Mouse (Mus musculus) neutrophil, adult 83 days (primary cell): ENCODE results near the gene Map3k11. TPM values are rescaled to one million over a fixed set of nuclear protein-coding genes. Genes with fewer than 3 reads are reported as not detected.

Source experiments
- total RNA-seq, 2 experiments: library from RNA; stranded (reverse); gene quantifications; one replicate each; pipeline ENCODE4 v1.2.4; 2023

The Map3k11 gene
- 10 to 100 TPM; 80.6 to 97.7 TPM for total RNA-seq

GRCm38 (mm10) chr19:5688200-5689087 is at the start of gene Map3k11, which contains the start of gene Pcnx3:
Map3k11 (plus strand) TSS chr19:5688742.
Pcnx3 (minus strand) TSS chr19:5688908.

GRCm38 (mm10) chr19:5662981-5663913 is 25.3 kb upstream of the Map3k11 start, which contains the start of gene Sipa1:
Sipa1 (minus strand) TSS chr19:5663707.

DNA sequence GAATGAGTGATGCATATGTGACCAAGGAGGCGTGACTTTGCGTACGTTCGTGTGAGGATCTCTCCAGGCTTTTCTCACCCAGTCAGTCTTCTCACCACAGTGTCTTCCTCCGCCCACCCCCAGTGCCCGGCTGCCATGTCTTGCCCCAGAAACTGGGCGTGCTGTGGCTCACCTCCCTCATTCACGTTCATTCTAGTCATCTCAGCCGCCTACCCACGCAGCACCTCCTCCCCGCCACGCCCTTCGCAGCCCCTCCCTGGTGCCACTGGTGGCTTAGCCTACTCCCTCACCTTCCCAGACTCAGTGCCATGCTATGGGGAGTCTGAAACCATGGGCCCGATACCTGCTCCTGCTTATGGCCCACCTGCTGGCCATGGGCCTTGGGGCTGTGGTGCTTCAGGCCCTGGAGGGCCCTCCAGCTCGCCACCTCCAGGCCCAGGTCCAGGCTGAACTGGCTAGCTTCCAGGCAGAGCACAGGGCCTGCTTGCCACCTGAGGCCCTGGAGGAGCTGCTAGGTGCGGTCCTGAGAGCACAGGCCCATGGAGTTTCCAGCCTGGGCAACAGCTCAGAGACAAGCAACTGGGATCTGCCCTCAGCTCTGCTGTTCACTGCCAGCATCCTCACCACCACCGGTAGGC is 15.7 kb downstream of the Map3k11 start, which contains the start of gene Kcnk7:
Gene Kcnk7 (plus strand): TSS at position 205 of the 638 bp plus-strand sequence.

DNA sequence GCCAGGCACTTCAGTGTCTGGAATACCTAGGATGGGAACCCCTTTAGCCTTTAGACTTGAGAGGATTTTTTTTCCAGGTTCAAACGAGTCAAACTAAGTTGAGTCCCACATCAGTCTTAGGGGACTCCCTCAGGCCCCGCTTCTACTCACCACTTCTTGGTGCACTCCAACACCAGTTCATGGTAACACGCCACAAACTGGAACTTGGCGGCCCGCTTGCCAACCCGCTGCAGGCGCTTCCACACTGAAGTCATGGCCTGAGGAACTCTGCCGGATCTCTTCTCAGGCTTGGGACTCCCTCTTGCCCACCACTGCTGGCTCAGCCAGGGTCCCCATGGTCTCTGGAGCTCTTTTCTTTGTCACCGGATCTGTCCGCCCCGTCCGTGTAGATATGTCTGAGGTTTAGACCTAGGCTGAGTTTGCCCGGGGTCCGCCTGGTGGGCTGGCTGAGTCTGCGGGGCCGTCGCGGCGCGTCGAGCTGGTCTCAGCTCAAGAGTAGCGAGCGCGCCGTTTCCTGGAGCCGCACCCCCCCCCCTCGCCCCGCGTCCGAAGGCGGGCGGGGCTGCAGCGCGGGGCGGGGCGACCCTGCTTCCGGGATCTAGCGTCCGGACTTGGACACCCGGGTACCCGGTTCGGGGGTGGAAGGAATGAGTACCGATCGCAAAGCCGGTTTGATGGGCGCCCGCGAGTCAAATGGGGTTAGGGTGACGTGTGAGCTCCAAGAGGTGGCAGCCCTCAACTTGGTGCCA is 37.4 kb downstream of the Map3k11 start, which contains the start of gene Ehbp1l1:
Gene Ehbp1l1 (minus strand): TSS at position 551 of the 749 bp plus-strand sequence.

GRCm38 (mm10) chr19:5729444-5729815 is 40.9 kb downstream of the Map3k11 start, which contains the start of gene Fam89b:
Fam89b (minus strand) TSS chr19:5729653.

DNA sequence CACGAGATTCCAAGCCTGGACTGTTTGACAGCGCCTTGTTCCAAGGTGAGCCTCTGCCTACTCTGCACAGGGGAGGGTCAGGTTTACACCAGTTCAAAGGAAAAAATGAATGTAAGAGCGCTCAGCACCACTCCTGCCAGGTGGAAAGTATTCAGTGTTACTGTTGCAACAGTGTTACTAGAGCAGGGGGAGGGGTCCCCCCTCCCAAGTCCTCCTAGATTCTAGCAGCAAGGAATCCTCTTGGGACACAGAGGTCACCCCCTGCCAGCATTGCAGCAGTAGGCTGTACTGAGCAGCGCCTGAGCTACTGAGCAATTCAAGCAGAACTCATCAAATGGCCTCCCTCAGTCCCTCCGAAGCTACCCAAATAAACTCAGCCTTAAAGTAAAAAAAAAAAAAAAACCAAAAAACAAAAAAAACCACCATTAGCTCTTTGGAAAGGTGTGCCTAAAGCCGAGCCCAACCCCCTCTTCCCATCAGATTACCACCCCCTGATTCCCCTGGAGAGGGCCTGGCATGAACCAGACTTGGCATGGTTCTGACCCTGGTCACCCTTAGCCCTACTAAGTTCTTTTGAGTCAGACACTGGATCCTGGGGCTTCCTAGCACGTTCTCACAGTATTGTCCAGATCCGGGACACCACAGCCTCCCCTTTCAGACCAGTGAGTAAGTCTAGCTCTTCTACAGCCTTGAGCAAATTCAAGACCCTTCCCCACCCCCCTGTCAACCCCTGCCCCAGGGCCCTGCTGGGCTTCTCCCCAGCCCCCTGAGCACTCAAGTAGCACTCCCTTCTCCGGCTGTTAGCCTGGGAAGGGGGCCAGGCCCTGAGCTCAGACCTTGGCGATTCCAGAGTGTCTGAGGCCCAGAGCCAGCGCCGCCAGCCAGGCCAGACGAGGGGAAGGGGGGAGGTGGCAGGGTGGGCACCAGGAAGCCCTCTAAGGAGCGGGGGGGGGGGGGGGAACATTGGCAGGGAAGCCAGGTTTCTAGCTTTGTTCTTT is 52.1 kb downstream of the Map3k11 start, which contains the start of gene Ltbp3:
Gene Ltbp3 (plus strand): TSS at position 585 of the 998 bp plus-strand sequence.

Other genes with a start within 250 kb of the Map3k11 start
- 10 to 100 TPM; 37.1 to 40.2 TPM for gene Fosl1, start 241.2 kb upstream of the Map3k11 start, total RNA-seq
- 1 to 10 TPM; 1.6 TPM for gene Ccdc85b, start 230.8 kb upstream of the Map3k11 start, total RNA-seq
- 10 to 100 TPM; 47.8 to 53.1 TPM for gene Fibp, start 228.1 kb upstream of the Map3k11 start, total RNA-seq
- gene Ctsw, start 220.2 kb upstream of the Map3k11 start, total RNA-seq = not detected
- 1 to 10 TPM in 1 of 2 experiments, under 1 TPM in 1; 0.53 to 1.8 TPM for gene Efemp2, start 214.8 kb upstream of the Map3k11 start, total RNA-seq
- gene Mus81, start 200.3 kb upstream of the Map3k11 start, total RNA-seq = 10 to 100 TPM; 17.1 to 18.7 TPM
- gene Cfl1, start 198.3 kb upstream of the Map3k11 start, total RNA-seq = 1,000 to 10,000 TPM; 1,642 to 1,678 TPM
- 1 to 10 TPM; 1.2 to 1.4 TPM for gene 1700020D05Rik, start 185.0 kb upstream of the Map3k11 start, total RNA-seq
- gene Snx32, start 178.2 kb upstream of the Map3k11 start, total RNA-seq = 1 to 10 TPM; 6.2 to 6.6 TPM
- under 1 TPM in 1 of 2 experiments, not detected in 1; 0.18 TPM for gene Ovol1, start 128.1 kb upstream of the Map3k11 start, total RNA-seq
- gene Ap5b1, start 120.7 kb upstream of the Map3k11 start, total RNA-seq = 10 to 100 TPM; 72.1 to 79.9 TPM
- 100 to 1,000 TPM; 164 to 169 TPM for gene Rnaseh2c, start 86.9 kb upstream of the Map3k11 start, total RNA-seq
- 10 to 100 TPM; 63.2 to 72.7 TPM for gene Kat5, start 78.5 kb upstream of the Map3k11 start, total RNA-seq
- gene Rela, start 51.3 kb upstream of the Map3k11 start, total RNA-seq = 10 to 100 TPM; 72.2 to 81.3 TPM
- gene Sipa1, start 25.0 kb upstream of the Map3k11 start, total RNA-seq = 100 to 1,000 TPM; 201 to 208 TPM
- gene Pcnx3, start 166 bp downstream of the Map3k11 start, total RNA-seq = 10 to 100 TPM; 81.9 to 82.5 TPM
- under 1 TPM in 1 of 2 experiments, not detected in 1; 0.77 TPM for gene Kcnk7, start 15.6 kb downstream of the Map3k11 start, total RNA-seq
- gene Ehbp1l1, start 37.6 kb downstream of the Map3k11 start, total RNA-seq = 100 to 1,000 TPM; 146 to 165 TPM
- gene Fam89b, start 40.9 kb downstream of the Map3k11 start, total RNA-seq = 10 to 100 TPM; 54.5 to 58.8 TPM
- gene Ltbp3, start 52.2 kb downstream of the Map3k11 start, total RNA-seq = 1 to 10 TPM; 2.3 to 3.3 TPM
- 10 to 100 TPM; 48.2 to 54.7 TPM for gene Scyl1, start 82.7 kb downstream of the Map3k11 start, total RNA-seq
- gene Frmd8, start 186.5 kb downstream of the Map3k11 start, total RNA-seq = 10 to 100 TPM; 59.9 to 62.7 TPM
- gene Slc25a45, start 189.1 kb downstream of the Map3k11 start, total RNA-seq = 10 to 100 TPM; 48.2 to 55.2 TPM
- gene Tigd3, start 205.4 kb downstream of the Map3k11 start, total RNA-seq = 1 to 10 TPM; 2.4 to 3.3 TPM
- 100 to 1,000 TPM; 106 to 111 TPM for gene Dpf2, start 224.3 kb downstream of the Map3k11 start, total RNA-seq
- gene Cdc42ep2, start 236.1 kb downstream of the Map3k11 start, total RNA-seq = 1 to 10 TPM; 3.2 to 4.7 TPM